Comparison of ENCODE assay signal across 9 mouse cellular contexts in the genomic region with DNA sequence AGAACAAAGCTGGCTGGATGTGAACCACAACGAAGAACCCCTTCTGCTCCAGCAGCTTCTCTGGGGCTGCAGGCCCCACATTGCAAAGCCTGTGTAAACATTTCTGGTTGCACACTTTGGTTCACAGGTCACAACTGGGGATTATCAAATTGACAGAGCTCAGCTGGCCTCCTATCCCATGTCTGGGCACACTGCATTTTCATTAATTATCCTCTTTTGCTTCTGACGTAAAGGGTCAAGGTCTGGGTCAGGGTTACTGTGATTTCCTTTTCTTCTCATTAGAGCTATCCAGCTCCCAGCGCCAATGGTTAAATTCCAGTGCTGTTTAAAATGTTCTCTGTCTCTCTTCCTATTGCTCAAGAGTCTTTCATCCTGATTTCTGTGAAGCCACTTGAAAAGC.
DNase-seq lines count a peak whose midpoint lies in the region; TF ChIP-seq lines count a peak whose summit lies in the region.
"Had no signal": no experiment of that assay in that cellular context is flagged by ENCODE, and none has a peak within 500 bp of the region (broad histone marks: within the 10 kb centered on the region; RNA-seq: fewer than 3 reads in every experiment).

No protein-coding gene starts in this region.

- WGBS in lung, adult 2 months, result 36% methylated on average over 3 of the region's 3 CpGs

- no peak for TF ChIP-seq CTCF in lung, adult 2 months (IDR thresholded peaks at IDR 0.05; ENCODE audit: insufficient read depth, low read length)

- no peak for TF ChIP-seq POLR2A in lung, adult 2 months (IDR thresholded peaks at IDR 0.05; ENCODE audit: borderline replicate concordance, extremely low read depth, low read depth, low read length)

- H3K4me1 ChIP-seq in lung, adult 2 months (ENCODE audit: control insufficient read depth, insufficient read depth, low read length), result peaks cover 13% of the 10 kb centered on the region

- H3K4me3 ChIP-seq in lung, adult 2 months (replicated peaks; ENCODE audit: extremely low read depth, low read depth, low read length), result no peak overlapping the region
- H3K4me3 ChIP-seq: embryonic facial prominence, embryonic 12.5 days had no signal

- DNase-seq in spleen, postnatal 36 days (ENCODE audit: low spot score in 2 of 2), result peak; percentile 4 to 26
- DNase-seq in spleen, postnatal 10 days (ENCODE audit: low spot score in 2 of 2), result no peak
- peak; percentile 65 for DNase-seq in kidney, adult 11 months
- DNase-seq in lung, adult 2 months, result peak; percentile 44
- DNase-seq in thymus, postnatal 4 days, result no peak
- no peak for DNase-seq in left cerebral cortex, postnatal 36 days (ENCODE audit: low spot score in 2 of 2)
- no peak for DNase-seq in right cerebral cortex, postnatal 36 days (ENCODE audit: low spot score in 2 of 2)
- DNase-seq in layer of hippocampus, postnatal 36 days, result no peak

- intact Hi-C loops in left cerebral cortex, postnatal 36 days (cut with DNase I), result no loop called here

Comparison
In these comparisons a context has a peak if more than half of its experiments do, and no peak if none do; other contexts are left out.
1. DNase-seq: peak in spleen, postnatal 36 days (2 of 2), kidney, adult 11 months (single experiment) and lung, adult 2 months (single experiment); none in spleen, postnatal 10 days (0 of 2), thymus, postnatal 4 days (single experiment), left cerebral cortex, postnatal 36 days (0 of 2), right cerebral cortex, postnatal 36 days (0 of 2) and layer of hippocampus, postnatal 36 days (0 of 2).